Mouse (Mus musculus): ENCODE data around the gene Sult4a1.
"Not testable (repeated sequence)": the region's sequence is repeated elsewhere in the genome, so short reads cannot be mapped to it uniquely, and the experiment has no call there.

Gene Sult4a1

GRCm38 (mm10) chr15:84105105-84105923 lies at the start of gene Sult4a1:
TSS of gene Sult4a1 (minus strand) at chr15:84105754.
- no peak for DNase-seq (ENCODE audit: low spot score in 2 of 2)

DNA sequence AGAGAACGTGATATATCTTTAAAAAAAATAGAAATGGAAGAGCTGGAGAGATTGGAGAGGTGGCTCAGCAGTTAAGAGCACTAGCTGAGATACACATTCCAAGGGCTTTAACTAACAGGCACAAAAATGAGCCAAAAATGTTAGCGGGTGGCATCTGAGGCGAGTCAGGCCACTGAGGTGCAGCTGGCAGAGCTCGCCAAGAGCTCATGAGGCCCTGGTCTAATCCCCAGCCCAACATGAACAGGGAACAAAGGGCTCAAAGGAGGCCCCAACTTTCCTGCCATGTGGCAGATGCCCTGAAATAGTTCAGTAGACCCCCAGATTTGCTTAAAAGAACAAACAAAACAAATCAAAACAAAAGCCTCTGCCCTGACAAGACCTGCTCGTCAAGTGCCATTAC lies 35.4 kb upstream of the Sult4a1 start:
- no peak for DNase-seq (ENCODE audit: low spot score in 2 of 2)

DNA sequence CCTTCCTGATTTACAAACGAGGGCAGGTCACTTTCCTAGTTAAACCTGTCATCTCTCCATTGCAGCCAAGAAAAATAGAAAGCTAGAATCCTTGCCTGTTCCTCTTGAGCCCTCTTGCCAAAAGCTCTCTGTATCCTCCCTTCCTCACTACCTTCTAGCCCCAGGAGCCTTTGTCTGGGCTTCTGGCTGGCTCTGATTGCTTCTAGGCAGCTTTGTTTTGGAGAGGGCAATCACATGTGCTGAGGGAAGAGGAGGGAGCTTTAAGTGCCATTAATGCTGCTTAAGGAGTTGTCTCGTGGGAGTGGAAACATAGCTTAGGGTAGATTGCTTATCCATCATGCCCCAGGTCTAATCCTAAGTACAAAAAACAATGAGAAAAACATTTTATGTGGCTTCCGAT lies 34.6 kb upstream of the Sult4a1 start:
- no peak for DNase-seq (ENCODE audit: low spot score in 2 of 2)

DNA sequence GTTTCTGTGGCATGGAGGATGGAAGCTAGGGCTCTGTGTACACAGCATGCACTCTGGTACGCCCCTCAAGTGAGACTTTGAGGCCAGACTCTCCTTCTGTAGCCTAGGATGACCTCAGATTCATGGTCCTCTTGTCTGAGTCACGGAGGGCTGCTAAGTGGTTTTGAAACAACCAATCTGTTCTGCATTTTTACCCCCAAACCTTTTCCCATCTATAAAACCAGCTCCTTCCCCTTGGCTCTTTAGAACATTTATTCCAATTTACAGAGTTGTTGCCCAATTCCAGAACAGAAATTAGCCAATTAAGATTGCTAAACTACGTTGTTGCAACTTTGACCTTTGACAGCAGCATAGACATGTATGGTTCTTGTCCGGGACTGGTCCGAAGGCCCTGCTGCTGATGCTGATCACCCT lies 34.0 kb upstream of the Sult4a1 start:
- DNase-seq (ENCODE audit: low spot score in 2 of 2) = no peak

DNA sequence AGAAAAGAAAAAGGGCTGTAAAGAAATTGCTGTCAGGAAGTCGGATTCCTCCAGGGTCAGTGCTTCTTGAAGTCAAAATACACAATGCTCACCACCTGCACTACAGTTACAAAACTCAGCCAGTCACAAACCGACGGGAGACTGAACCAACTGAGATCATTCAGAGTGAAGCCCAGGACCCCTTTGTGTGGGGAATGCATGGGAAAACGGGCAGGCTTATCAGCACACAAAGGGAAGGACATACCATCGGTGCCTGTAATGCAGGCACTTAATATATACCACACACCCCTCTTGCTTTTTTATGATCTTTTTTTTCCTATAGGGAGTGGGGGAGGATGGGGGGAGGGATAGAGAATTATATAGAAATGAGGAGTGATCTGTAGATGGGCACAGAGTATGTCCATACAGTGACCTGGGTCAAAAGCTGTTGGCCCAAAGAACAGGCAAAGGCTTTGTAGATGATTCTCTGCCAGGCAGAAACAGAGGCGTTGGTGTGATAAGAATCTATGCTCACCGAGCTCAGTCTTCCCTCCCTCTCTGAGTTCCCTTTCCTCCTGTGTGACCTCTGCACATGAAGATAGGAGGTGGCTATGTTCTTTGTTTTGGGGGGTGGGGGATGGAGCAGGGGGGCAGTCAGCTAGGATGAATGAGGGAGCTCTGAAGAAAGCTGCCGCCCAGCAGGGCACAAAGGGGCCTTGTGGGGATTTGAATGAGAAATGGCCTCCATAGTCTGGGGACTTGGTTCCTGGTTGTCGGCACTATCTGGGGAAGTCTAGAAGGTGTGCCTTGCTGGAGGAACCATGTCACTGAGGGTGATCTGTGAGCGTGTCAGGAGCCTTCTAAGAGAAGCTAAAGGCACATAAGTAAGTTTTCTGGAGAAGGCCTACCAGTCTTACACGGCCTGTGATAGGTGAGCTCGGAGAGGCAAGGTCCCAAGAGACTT lies 31.2 kb upstream of the Sult4a1 start:
- DNase-seq (ENCODE audit: low spot score in 2 of 2) = no peak

- peak in 1 of 2 experiments; percentile 46 for DNase-seq (ENCODE audit: low spot score in 2 of 2)
These were observed 29.9 kb upstream of the Sult4a1 start for GRCm38 (mm10) chr15:84135472-84135871.

DNA sequence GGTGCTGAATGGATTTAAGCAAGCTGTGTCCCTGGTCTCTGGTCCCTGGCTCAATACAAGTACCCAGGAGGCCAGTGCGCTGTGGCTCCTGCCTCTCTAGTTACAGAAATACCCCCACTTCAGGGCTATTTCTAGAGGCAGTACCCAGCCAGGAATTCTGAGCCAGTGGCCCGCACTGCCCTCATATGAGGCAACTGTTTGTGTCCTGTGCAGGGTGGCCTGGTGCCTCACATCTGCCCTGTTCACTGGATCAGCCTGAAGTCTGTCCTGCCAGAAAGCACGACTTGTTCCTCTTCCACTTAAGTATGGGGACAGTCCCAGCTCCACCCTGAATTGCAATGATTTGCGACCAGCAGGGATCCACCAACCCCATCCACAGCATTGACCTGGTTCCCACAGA lies 27.9 kb upstream of the Sult4a1 start:
- DNase-seq (ENCODE audit: low spot score in 2 of 2) = no peak

DNA sequence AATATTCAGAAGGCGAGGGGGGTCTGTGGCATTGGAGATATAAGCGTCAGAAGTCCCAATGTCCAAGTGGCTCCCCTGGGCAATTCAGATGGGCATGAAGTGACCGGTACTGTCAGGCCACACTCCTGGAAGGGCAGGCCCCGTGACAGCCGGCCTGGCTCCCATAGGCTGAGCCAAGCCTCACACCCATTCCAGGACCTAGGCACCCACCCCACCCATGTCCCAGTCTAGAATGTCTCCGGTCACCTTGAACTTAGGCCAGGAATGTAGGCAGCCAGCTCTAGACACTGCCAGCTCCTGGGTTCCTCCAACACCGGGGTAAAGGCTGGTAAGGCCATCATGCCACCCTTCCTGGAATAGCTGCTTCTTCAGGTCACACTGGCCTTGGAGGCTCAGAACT lies 26.4 kb upstream of the Sult4a1 start:
- DNase-seq (ENCODE audit: low spot score in 2 of 2) = no peak

- DNase-seq (ENCODE audit: low spot score in 2 of 2) = no peak
These were observed 25.7 kb upstream of the Sult4a1 start for GRCm38 (mm10) chr15:84131096-84131786.

- DNase-seq (ENCODE audit: low spot score in 2 of 2) = no peak
These were observed 21.3 kb upstream of the Sult4a1 start for GRCm38 (mm10) chr15:84126871-84127270.

GRCm38 (mm10) chr15:84126447-84126846 lies 20.9 kb upstream of the Sult4a1 start:
- no peak for DNase-seq (ENCODE audit: low spot score in 2 of 2)

DNA sequence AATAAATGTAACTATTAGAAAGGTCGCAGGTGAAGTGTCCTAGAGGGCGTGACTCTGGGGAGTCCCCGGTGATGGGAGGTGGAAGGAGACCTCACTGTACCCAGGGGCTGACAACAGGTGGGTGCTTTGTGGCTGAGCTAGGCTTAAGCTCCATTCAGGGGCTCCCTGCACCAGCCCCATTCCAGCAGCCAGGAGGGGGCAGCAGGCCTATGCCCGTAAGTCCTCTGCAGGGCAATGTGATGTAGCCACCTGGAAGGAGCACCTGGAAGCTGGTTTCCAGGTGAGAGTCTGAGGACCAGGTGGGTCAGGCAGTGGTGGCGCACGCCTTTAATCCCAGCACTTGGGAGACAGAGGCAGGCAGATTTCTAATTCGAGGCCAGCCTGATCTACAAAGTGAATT lies 18.5 kb upstream of the Sult4a1 start:
- no peak for DNase-seq (ENCODE audit: low spot score in 2 of 2)

DNA sequence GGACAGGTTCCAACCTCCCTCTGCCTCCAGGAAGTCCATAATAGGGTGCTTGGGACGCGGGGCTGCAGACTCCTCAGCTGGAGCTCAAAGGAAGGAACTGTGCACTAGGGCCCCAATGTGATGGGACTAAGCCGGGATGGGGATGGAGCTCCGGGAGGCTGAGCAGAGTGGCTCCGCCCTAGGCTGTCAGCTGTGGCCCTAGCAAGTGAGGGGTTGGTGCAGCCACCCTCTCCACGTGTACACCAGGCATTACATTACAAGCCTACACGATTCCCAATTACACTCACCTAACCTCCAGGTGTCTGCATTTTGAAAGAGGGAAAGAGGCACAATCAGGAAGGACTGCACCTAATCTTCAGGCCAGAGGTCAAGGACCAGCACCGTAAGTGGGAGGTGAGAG lies 17.5 kb upstream of the Sult4a1 start, which contains the start of gene Pnpla5:
Pnpla5 (minus strand) TSS at position 101 of the 400 bp plus-strand sequence.
- DNase-seq (ENCODE audit: low spot score in 2 of 2) = no peak

- DNase-seq (ENCODE audit: low spot score in 2 of 2) = no peak
These were observed 15.5 kb upstream of the Sult4a1 start for GRCm38 (mm10) chr15:84121036-84121435.

DNA sequence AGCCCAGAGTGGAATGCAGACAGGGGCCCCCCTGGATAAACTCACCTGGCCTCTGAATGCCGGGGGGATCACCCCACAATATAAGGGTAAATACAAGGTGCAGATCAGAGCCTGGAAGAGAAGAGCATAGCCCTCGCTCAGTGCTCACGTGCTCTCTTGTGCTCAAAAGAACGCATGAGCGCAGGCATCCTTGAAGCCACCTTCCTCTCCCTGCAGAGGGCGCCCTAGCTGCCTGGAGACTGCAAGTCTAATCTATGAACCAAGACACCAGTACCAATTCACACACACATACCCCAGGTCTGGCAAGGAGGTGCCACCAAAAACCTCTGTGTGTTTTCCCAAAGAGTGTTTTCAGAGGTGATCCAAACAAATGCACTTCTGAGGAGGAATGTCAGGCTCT lies 15.1 kb upstream of the Sult4a1 start:
- DNase-seq (ENCODE audit: low spot score in 2 of 2) = no peak

DNA sequence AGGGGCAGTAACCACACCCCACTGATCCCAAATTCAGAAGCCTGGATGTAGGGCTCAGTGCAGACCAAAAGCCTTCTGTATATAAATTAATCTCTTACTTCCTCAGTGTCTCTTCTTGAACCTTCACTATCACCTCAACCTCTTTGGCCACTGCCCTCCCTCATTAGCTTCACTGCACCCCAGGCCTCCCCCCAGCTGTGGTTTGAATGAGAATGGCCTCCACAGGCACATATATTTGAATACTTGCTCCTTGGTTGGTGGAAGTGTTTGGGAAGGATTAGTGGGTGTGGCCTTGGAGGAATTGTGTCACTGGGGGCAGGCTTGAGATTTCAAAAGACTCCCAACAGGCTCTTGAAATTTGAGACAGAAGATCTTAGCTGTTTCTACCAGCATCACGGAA lies 10.9 kb upstream of the Sult4a1 start:
- no peak for DNase-seq (ENCODE audit: low spot score in 2 of 2)

GRCm38 (mm10) chr15:84115727-84116126 lies 10.2 kb upstream of the Sult4a1 start:
- DNase-seq (ENCODE audit: low spot score in 2 of 2) = no peak

DNA sequence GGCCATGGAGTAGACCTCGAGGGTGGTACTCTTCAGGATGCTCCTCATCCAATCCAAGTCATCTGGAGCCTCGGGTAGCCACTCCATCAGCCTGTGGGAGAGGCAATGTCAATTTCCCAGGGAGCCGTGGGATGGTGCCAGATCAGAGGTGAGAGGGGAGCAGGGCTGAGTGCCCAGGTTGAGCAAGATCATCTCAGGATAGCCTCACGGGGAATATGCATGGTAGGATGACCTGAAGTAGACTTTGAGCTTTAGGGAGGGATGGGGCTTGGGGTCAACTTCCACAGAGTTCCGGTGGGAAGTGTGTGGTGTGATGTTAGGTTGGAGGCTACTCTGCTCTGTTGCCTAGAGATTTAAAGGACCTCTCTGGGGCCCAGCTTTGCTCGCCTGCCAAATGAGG lies 8.3 kb upstream of the Sult4a1 start:
- no peak for DNase-seq (ENCODE audit: low spot score in 2 of 2)

DNA sequence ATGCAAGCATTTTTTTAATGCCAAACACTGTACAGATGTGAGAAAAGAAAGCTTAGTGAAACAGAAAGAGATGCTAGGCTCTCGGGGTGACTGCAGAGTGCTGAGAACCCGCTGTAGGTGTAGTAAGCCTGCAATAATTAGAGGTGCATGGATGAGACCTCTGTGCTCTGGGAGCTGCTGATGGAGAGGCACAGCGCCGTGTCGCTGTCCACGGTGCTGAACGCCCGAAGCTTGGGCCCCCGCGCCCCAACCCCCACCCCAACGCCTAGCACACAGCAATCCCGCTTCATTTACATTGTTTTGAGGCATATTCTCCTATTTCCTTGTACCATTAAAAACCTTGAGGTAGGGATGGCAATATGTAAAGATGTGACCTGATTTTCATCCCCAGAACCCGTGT lies 3.3 kb upstream of the Sult4a1 start:
- peak in 1 of 2 experiments; percentile 29 for DNase-seq (ENCODE audit: low spot score in 2 of 2)

DNA sequence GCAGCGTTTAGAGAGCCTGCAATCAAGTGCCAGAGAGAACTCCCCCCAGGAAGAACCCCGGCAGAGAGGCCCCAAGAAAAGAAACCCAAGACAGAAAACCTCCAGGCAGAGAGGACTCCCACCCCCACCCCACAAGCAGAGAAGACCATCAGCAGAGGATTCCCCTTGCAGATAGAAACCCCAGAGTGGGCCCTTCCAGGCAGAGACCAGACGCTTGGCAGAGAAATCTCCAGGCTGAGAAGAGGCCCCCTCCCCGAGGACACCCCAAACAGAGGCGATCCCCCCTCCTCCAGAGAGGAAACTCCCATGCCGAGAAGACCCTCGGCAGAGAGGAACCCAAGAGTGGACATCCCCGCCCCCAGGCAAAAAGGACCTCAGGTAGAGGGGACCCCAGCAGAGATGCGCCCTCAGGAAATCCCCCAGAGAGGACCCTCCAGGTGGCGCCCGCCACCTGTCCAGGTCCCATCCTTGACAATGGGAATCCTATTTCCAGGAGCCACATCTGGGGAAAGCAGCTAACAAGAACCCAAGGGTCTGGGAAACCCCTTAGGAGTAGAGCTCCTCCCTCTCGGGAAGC lies 458 bp upstream of the Sult4a1 start:
- DNase-seq (ENCODE audit: low spot score in 2 of 2) = no peak

- DNase-seq (ENCODE audit: low spot score in 2 of 2) = no peak
These were observed 928 bp downstream of the Sult4a1 start for GRCm38 (mm10) chr15:84104626-84105025.

DNA sequence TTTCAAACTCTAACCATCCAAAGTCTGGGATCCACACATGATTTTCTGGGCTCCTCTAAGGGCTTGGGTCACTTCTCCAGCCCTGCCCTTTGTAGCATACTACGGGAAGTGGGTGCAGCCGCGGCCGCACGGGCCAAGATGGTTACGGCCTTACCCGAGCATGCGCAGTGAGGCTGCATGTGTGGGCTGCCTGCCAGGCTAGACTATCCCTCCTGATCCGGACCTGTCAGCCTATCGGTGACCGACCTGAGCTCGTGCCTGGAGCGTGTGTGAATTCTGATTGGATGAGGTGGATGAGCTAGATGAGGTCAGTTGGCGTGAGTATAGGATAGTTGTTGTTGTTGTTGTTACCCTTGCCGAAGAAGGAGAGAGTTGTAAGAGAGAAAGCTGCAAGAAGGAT lies 8.0 kb downstream of the Sult4a1 start:
- DNase-seq (ENCODE audit: low spot score in 2 of 2) = not testable (repeated sequence)
